Mouse (Mus musculus) left cerebral cortex, postnatal 4 days (tissue): ENCODE data around the gene Trp53i13. TPM values are rescaled to one million over a fixed set of nuclear protein-coding genes. Genes with fewer than 3 reads are reported as not detected.

Experiments
- DNase-seq: peaks from one replicate; pipeline ENCODE4 v3.0.0-alpha.2; 2022
- intact Hi-C: fragments of 180-260 bp; cut with DNase I; formaldehyde crosslinking; loops from one replicate; pipeline ENCODE4 v1.15.1; 2025
- total RNA-seq, 2 experiments: library from RNA; stranded (reverse); gene quantifications; 2 replicates each; pipeline ENCODE4 v1.2.3; 2021

Gene Trp53i13
- total RNA-seq, 2 experiments from 2014 or later: 5.8 TPM

DNA sequence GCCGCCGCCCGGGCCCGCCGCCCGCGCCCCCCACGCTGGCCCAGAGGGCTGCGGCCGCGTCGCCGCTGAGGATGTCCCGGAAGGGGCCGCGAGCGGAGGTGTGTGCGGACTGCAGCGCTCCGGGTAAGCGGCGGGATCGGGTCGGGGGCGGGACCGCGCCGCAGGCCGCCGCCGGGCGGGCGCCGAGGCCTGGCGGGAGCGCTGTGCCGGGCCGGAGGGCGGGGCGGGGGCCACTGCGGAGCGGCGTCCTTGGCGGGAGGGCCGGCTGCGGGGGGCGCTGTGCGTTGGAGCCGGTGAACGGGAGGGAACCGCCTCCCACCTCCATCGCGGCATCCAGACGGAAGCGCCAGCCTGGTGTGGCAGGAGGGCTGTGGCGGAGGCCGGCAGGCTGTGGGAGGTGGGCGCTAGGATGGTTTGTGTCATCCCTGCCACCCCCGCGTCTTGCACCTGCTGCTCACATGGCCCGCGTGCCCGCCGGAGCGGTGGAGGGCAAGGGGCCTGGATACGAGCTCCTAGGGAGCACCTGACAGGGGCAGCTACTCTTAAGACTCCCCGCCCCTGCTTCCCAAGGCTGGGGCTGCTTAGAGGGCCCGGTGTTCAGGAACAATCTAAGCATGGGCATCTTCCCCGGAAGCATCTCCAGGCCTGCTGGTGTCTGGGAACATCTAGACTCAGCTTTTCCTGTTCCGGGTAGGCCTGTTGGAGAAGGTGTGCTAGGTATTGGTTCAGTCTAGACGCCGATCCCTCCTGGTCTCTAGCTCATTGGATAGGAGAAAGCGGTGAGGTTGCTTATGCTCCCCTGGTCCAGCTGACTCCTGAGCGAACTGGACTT, 22.1 kb downstream of the Trp53i13 start, which contains the start of gene Git1:
Gene Git1, plus strand, starts transcription at position 51 of the 832 bp plus-strand sequence.
- peak; percentile 45 for DNase-seq
- intact Hi-C loops: no loop called here

- intact Hi-C loops: no loop called here
- peak; percentile 93 for DNase-seq
These were observed 22.9 kb downstream of the Trp53i13 start for GRCm38 (mm10) chr11:77492911-77493332.

GRCm38 (mm10) chr11:77492311-77492871, 23.4 kb downstream of the Trp53i13 start:
- intact Hi-C loops: no loop called here
- DNase-seq: peak; percentile 43

DNA sequence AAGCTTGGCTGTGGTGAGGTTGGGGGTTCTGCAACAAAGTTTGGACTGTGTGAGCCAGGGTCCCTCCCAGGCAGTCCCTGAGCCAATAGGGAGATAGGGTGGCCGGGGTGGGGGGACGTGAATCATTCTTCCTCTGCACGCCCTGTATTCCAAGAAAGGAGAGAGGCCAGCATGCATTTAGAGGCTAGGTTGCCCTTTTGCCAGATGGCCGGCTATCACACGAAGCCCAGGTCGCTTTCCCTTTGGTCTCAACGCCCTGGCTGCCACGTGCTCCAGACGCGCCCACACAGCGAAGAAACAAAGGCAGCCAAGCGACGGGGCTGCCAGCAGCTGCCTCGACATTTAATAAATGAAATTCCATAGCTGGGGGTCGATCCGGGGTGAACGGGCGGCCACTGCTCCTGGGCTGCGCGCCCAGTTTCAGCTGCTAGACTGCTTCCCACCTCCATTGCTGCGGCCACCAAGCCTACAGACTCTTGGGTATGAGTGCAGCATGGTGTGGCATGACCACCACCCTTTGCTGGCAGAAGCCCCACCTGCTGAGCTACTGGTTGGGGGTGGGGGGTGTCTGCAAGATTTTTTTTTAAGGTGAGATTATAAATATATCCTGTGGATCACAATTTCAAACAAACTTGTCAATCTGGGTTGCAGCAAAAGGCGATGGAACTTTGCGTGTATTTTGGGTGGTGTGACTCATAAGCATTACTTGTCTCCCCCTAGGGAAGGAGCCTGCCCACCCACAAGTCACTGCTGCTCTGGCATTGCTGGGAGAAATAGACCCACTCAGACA, 24.1 kb downstream of the Trp53i13 start:
- peak; percentile 70 for DNase-seq
- intact Hi-C loops: no loop called here

GRCm38 (mm10) chr11:77491123-77491501, 24.7 kb downstream of the Trp53i13 start:
- intact Hi-C loops: no loop called here
- peak; percentile 97 for DNase-seq

- intact Hi-C loops: no loop called here
- DNase-seq: no peak
These were observed 25.3 kb downstream of the Trp53i13 start for GRCm38 (mm10) chr11:77490451-77490850.

- peak; percentile 86 for DNase-seq
- intact Hi-C loops: loop anchor here (10.0 kb wide), 1 partner anchor 385 kb away; no protein-coding TSS in a partner anchor
These were observed 26.1 kb downstream of the Trp53i13 start, which contains the start of gene Ankrd13b for GRCm38 (mm10) chr11:77489591-77490235. TSS of gene Ankrd13b (minus strand) at chr11:77489678.

DNA sequence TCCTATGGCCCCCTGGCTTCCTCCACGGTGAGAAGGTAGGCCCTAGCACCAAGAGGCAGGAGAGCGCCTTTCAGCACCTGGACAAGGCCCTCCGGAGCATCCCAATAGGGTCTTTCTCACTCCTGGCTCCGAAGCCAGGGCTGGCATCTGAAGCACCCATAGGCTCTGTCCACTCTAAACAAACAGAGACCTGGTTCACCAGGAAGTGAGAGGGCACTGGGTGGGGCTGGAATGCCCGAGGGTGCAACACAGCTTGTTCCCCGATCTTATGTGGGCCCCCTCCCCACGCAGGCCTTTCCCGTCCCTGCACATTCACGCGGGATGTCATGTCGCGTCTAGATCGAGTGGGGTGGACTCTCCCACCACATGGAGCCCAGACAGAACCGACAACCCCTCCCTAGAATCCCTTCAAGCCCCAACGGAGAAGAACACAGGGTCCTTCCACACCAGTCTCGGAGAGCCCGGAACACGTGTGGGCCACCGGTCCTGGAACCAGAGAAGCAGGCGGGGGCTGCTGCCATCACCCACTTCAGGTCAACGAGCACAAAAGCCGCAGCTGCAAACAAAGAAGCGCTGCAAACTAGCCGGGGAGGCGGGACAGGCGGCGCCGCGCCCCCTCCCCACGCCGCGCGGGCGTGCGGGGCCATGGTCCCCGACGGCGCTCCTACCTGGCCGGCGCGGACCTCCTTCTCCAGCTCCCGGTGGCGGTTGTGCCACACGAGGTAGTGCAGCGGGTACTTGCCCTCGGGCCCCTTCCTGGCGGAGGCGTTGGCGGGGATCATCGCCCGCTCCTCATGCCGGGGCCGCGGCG, 26.8 kb downstream of the Trp53i13 start:
- no peak for DNase-seq
- intact Hi-C loops: loop anchor here (10.0 kb wide), 1 partner anchor 384 kb away; no protein-coding TSS in a partner anchor

DNA sequence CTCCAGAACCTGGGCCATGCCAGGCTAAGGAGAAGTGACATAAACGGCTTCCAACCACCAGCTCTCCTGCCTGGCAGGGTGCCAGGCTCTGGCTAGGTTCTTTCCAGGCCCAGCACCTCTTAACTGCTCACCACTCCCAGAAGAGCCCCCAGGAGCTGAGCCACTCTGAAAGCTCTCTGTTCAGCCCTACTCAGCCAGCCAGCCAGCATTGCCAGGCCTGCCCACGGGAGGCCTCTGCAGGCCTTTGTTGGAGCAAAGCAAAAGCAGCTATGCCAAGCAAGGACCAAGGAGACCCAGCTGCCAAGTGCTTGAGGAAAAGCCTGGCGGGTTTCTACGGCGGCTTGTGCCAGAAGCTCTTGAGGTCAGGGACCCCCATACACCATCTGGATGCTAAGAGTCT, 29.0 kb downstream of the Trp53i13 start:
- peak; percentile 84 for DNase-seq
- intact Hi-C loops: loop anchor here (10.0 kb wide), 1 partner anchor 382 kb away; no protein-coding TSS in a partner anchor

GRCm38 (mm10) chr11:77485229-77485628, 30.6 kb downstream of the Trp53i13 start:
- intact Hi-C loops: loop anchor here (10.0 kb wide), 1 partner anchor 380 kb away; no protein-coding TSS in a partner anchor
- peak; percentile 65 for DNase-seq

- intact Hi-C loops: loop anchor here (10.0 kb wide), 1 partner anchor 379 kb away; no protein-coding TSS in a partner anchor
- no peak for DNase-seq
These were observed 32.1 kb downstream of the Trp53i13 start for GRCm38 (mm10) chr11:77483510-77484255.

DNA sequence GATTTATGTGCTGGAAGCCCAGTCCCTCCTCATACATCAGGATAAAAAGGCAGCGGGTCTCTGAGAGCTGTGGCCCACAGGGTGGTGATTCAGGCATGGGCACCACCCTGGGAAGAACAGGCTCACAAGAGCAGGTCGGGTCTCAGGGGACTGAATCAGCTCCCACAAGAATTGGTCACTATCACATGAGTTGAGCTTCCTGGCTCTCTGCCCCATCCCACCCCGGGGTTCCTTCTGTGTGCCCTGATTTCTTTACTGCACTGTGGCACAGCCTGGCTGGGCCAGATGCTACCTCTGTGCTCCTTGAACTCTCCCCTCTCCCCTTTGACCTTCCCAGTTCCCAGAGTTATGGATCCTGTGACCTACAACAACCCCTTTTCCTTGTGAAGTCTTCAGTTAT, 32.7 kb downstream of the Trp53i13 start:
- intact Hi-C loops: loop anchor here (10.0 kb wide), 1 partner anchor 378 kb away; no protein-coding TSS in a partner anchor
- no peak for DNase-seq

DNA sequence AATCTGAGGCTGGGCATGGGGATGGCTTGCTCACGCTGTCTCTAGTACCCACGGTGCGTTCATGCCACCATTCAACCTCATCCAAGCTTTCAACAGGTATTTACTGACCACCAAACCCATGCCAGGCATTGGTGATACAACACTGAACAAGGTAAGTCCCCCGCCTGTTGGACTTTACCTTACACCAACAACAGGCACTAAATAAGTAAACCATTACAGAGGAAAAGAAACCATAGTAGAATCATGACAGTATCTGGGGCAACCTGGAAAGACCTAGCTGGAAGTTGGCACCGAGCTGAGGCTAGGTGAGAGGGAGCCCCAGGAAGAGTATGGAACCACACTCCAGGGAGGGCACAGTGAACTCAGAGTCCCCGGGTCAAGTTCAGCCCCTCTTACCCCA, 38.9 kb downstream of the Trp53i13 start:
- no peak for DNase-seq
- intact Hi-C loops: no loop called here

GRCm38 (mm10) chr11:77476216-77476615, 39.6 kb downstream of the Trp53i13 start:
- DNase-seq: no peak
- intact Hi-C loops: no loop called here

GRCm38 (mm10) chr11:77472775-77473174, 43.0 kb downstream of the Trp53i13 start:
- DNase-seq: no peak

GRCm38 (mm10) chr11:77471407-77471806, 44.4 kb downstream of the Trp53i13 start:
- no peak for DNase-seq
- intact Hi-C loops: no loop called here

More at GRCm38 (mm10) chr11:77472775-77473174, 43.0 kb downstream of the Trp53i13 start:
- intact Hi-C loops: no loop called here

GRCm38 (mm10) chr11:77468397-77468796, 47.4 kb downstream of the Trp53i13 start:
- intact Hi-C loops: loop anchor here (10.0 kb wide), 1 partner anchor 134 kb away; no protein-coding TSS in a partner anchor
- no peak for DNase-seq

- DNase-seq: peak; percentile 75
- intact Hi-C loops: loop anchor here (10.0 kb wide), 1 partner anchor 133 kb away; no protein-coding TSS in a partner anchor
These were observed 48.0 kb downstream of the Trp53i13 start for GRCm38 (mm10) chr11:77467784-77468183.
